Mouse (Mus musculus) urinary bladder, postnatal 4 days (tissue): ENCODE results near the gene Yy1.

Source experiments
- DNase-seq, 2 experiments: peaks; one replicate each; pipeline ENCODE4 v3.0.0; 2021 to 2022; ENCODE audit warnings: low spot score in 2 of 2

The Yy1 gene

DNA sequence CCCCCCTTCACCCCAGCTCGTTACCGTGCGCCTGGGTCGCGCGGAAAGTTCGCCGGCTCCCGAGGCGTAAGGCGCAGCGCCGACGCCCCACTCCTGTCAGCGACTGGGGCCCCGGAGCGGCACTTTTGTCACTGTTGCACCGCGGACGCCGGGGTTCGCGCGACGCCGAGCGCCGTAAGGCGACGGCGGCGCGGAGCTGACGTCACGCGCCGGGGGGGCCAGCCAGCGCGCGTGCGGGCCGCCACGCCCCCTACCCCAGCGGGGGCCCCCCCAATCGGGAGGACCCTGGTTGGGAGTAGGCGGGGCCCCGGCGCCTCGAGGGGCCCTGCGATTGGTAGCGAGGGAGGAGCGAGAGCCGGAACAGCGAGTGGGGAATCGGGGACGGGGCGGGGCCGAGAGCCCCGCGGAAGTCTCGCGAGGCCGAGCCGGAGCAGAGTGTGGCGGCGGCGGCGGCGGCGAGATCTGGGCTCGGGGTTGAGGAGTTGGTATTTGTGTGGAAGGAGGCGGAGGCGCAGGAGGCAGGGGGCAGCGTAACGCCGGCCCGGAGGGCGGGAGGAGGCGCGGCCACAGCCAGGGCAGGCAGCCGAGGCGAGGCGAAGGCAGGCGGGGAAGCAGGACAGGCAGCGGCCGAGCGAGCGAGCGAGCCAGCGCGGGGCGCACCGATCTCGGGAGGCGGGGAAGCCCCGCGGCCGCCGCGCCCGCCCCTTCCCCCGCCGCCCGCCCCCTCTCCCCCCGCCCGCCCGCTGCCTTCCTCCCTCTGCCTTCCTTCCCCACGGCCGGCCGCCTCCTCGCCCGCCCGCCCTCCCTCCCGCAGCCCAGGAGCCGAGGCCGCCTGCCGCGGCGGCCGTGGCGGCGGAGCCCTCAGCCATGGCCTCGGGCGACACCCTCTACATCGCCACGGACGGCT is at the start of gene Yy1:
Gene Yy1, plus strand, starts transcription at position 428 of the 907 bp plus-strand sequence.
- DNase-seq = peak; percentile 99 to 100

DNA sequence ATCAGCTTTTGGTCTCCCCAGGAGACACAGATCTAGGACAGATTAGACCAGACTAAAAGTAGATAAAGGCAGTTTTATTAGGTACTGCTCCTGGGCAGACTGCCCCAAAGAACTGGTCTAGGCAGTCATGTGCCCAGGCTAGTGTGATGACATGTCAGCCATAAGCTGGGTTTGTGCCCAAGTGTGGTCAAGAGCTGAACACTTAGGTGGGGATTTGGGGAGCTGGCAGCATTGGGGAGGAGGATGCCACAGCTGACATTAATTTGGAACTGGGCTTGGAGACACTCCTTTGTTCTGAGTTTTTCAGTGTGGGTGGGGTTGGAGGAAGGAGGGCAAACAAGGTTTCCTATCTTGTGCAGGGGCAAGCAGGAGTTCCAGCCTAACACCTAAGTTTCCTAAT is 46.8 kb upstream of the Yy1 start:
- no peak for DNase-seq

DNA sequence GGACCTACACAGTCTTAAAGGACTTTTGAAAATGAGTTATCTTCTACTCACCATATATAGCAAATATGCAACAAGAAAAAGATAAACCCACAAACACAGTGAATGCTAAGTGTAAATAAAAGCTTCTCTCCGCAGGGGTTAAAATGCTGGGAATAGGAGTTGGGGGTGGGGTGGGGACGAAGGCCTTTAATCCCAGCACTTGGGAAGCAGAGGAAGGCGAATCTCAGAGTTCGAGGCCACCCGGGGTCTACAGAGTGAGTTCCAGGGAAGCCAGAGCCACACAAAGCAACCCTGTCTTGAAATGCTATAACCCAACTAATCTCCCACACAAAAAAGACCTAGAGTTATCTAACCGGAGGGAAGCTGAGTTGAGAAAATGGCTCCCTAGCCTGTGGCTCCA is 43.8 kb upstream of the Yy1 start:
- peak; percentile 13 to 43 for DNase-seq

DNA sequence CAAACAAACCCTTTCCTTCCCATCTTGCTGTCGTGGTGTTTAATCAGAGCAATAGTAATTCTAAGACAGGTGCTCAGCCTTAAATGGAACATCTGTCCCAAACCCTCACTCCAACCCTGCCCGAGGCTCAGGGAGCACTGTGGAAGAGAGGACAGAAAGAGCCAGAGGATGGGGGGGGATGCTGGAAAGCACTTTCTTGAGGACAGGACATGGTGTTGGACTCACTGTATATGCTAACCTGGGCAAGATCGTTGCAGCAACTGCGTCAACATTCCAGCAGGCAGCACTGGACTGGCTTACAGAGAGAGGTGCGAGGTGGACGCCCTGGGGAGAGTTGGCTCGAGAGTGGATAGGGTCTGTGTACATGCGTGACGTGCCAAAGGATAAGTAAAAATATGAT is 43.3 kb upstream of the Yy1 start:
- peak in 1 of 2 experiments; percentile 13 for DNase-seq

DNA sequence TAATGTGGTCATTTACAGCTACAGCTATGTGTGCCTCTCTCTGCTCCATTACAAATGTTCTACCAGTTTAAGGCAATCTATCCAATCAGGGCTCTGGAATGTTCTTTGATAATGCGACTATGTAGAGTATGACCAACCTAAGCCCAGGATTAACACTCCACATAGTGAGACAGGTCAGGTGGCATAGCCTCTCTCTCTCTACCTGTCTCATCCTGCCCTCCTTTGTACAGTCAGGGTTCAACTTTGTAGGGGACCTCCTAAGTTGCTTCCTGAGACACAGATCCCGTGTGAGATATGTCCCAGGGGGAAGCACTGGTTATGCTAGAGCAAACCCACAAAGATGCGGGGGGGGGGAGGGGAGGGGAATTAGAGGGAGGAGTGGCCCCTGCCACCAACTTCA is 42.5 kb upstream of the Yy1 start:
- DNase-seq = peak in 1 of 2 experiments; percentile 12

DNA sequence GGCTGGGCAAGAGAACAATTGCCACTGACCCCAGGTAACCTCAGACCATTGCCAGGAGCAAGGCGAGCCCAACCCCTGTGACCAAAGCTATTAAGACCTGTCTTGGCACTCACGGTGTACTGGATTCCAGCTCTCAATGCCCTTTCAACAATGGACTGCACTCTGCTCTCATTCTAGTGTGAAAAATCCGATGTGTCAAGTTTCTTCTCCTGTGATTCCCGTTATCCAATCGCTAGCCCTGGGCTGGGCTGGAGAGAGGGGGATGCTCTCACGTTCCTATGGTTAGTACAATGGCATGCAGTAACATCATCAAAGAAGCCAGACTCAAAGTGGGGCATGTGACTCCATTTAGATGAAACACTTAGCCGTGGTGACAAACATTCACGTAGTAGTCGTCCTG is 41.0 kb upstream of the Yy1 start:
- no peak for DNase-seq

DNA sequence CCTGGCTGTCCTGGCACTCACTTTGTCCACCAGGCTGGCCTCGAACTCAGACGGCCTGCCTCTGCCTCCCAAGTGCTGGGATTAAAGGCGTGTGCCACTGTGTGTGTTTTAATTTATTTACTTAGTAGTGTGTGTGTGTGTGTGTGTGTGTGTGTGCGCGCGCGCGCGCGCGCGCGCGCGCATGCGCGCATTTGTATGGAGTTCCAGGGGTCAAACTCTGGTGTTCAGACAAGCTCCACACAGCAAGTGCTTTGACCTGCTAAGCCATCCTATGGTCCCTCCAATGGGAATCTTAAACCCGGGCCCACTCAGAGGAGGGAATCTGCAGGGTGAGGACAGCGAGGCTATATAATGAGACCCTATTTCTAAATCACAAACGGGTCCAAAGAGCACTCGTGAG is 37.6 kb upstream of the Yy1 start:
- no peak for DNase-seq

DNA sequence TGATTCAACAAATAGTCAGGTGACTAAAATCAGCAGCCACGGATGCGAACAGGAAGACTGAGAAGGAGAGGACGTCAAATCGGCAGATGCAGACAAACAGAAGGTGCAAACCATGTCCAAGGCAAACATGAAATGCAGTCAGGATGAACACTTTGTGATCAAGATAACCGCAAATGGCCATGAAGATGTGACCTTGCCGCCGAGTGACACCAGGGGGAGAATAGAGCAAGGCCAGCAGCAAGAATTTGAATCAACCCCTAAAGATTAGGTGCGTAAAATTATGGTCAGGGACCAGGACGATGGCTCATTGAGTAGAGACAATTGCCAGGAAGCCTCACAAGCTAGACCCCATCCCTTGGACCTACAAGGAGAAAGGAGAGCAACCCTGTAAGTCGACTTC is 36.2 kb upstream of the Yy1 start:
- no peak for DNase-seq

DNA sequence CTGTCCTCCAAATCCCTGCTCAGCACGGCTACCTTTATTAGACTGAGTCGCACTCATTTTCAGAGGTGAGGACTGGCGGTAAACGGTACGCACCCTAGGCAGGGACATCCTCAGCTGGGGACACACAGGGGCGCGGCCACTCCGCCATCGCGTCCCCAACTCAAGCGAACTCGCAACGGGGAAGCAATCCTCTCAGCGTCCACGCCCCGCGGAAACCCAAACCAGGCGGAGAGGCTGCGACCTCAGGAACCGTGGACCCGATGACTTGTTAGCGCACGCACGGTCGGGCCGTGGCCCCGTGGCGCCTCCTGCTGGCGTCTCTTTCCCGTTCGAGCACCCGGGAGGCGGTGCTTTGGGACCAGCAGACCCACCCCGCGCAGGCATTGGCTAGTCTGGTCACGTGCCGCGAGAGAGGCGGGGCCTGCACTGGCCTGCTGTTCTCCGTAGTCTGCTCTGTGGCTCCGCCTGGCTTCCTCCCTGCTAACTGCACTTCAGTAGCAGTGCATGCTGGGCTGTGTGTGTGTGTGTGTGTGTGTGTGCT is 35.0 kb upstream of the Yy1 start:
- peak; percentile 98 to 99 for DNase-seq

DNA sequence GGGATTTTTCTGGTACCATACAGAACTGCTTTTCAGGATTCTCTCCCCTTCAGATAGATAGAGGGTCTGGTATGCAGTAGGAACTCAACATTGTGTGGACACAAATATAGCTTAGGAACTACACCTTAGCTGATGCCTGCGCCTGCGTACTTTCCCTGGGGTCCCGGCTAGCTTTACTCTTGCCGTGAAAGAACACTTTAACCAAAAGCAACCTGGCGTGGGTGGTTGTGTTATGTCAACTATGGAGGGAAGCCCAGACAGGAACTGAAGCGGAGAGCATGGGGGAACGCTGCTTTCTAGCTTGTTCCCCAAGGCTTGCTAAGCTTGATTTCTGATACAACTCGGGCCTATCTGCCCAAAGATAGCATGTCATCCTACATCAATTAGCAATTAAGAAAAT is 34.5 kb upstream of the Yy1 start:
- no peak for DNase-seq

DNA sequence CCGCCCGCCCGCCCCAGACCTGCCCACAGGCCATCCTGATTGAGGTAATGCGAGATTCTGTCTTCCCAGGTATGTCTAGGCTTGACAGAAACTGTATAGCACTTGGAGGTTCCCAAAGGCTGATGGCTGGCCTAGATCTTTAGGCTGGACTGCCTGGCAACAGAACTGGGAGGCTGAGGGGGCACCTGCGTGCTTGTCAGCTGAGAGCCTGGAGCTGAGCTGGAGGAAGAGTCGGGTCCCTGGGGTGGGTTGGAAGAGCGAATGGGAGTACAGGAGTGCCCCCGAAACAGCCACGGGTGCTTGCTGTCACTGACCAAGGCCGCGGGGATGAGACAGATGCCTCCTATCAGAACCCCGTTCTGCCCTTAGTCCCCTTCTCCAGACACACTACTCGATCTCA is 34.1 kb upstream of the Yy1 start:
- DNase-seq = peak in 1 of 2 experiments; percentile 53

DNA sequence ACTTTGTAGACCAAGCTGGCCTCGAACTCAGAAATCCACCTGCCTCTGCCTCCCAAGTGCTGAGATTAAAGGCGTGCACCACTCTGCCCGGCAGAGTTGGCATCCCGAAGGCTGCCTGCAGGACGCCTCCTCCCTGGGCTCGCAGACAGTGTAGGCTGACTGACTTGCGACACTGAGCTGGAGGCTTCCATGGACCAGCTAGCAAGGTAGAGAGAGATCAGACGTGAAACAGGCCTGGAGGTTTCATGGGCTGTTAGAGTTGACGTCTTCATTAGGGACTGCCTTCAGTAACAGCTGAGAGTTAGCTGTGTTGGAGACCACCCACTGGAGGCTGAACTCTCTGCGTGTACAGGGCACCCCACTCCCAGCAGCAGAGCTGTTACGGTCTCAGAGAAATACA is 33.5 kb upstream of the Yy1 start:
- DNase-seq = peak in 1 of 2 experiments; percentile 51

DNA sequence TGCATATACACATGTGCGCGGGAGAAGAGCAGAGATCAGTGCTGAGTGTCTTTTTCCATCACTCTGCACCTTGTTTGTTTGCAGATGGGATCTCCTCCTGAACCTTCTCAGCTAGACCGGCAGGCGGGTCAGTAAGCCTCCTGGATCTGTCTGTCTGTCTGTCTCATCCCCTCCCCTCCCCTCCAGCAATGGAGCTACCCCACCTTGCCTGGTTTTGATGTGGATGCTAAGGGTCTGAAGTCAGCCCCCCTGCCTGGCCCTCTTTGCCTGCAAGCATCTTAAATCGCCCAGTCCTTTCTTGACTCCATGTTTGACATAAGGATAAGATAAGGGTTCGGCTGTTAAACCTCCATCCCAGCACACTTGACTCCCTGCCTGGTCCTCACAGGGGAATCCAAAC is 32.8 kb upstream of the Yy1 start:
- DNase-seq = peak in 1 of 2 experiments; percentile 46

DNA sequence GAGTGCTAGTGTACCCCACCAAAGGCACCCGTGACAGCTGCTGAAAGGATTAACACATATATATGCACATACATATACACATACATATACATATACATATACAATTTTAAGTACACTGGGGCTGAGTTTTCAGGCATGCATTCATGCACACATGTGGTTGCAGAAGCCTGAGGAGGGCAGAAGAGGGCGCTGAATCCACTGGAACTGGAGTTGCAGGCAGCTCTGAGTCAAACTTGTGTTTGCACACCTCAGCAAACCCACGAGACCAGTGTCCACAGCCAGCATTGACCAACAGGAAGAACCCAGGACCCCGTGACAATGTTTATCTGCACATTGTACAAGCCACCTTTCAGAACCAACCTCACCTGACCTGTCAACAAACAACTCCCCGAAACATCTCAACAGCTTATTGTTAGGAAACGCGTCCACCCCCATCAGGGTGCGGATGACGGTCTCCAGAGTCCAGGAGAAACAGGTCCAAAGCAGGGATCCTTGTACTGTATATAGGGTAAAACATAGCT is 32.2 kb upstream of the Yy1 start:
- DNase-seq = peak in 1 of 2 experiments; percentile 57

DNA sequence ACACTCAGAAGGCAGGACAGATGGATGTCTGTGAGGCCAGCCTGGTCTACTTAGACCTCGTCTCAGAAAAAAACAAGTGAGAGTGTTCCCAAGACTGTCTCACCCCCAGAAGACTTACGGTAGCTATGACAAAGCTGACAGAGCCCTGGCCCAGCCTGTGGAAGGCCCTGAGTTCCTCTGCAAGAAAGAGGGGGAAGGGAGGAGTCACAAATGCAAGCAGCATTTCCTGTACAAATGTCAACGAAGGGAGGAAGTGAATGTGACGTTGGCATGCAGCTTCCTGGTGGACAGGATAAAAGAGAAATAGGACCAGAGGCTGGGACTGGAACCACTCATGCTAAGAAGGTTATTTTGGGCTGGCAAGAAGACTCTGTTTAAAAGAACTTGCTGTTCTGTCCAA is 31.6 kb upstream of the Yy1 start:
- peak in 1 of 2 experiments; percentile 20 for DNase-seq

DNA sequence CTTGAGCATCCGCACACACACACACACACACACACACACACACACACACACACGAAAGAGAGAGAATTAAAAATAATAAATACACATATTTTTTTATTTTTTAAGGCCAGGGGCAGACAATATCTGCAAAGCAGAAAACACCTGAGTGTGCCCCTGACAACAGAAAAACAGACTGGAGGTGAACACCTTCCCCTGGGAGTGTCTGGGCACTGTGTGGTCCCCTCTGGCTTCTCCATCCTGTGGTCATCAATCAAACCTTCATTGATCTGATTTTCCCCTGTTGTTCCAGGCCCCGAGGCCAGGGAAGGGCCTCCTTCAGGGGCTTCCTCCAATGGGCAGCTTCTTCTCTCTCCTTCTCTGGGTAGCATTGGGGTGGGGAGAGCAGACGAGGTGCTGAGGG is 31.1 kb upstream of the Yy1 start:
- DNase-seq = peak in 1 of 2 experiments; percentile 40

DNA sequence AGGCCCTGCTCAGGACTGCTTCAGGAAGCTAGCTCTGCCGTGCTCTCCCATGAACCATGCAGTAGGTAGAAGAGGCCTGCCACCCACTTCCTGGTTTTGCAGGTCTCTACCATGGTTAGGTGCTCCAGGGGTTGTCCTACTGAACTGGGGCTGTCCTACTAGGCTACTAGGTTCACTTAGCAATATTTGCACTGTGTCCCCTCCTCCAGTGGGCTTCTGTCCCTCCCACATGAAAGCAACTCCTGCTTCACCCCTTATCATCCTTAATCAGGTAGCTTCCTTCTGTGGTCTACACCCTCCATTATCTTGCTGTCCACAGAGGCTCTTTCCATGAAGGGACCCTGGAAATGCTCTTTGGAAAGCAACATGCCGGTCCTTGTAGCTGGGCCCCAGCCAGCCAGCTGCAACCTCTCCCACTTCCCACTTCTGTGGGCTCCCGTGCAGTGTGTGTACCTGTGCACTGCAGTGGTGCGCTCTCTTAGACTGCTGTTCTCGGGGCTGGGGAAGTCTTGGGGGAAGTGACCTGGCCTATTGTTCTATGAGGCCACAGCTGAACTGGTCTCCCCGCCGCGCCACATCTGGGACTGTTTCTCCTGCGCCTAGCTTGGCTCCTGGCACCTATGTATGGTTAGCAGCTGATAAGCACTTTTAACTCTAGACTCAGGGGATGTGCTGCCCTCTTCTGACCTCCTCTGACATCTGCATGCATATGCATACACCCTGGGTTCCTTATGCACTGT is 29.5 kb upstream of the Yy1 start:
- DNase-seq = peak in 1 of 2 experiments; percentile 57

DNA sequence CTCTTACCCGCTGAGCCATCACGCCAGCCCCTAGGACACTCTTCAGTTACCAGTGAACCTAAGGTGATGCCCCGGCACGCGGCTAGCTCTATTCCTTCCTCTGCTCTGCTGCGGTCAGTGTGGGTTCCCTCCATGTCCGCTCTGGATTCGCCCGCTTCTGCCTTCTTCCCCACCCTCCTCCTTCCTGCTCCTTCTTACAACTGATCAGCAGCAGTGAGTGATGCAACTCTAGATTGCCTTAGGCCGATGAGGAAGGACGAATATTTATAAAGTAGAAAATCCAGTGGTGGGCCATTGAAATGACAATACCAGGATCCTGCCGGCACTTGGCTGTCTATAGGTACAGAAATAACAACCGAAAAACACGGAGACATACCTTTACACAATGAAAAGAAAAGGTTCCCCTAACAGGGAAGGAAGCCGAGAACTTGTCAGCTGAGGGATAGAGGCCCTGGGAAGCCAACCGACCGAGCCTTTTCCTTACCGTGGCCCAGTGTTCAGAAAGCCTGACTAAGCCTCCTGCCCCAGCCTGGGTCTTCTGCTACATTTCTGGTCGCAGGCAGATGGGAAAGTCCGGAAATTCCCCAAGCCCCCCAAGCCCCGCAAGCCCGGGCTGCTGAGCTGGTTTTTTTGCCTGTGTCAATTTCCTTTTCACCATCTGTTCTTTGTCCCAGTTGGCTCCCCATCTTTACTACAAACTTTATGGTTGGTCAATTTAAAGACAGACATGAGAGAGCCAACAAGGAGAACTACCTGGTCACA is 27.7 kb upstream of the Yy1 start:
- peak in 1 of 2 experiments; percentile 57 for DNase-seq

DNA sequence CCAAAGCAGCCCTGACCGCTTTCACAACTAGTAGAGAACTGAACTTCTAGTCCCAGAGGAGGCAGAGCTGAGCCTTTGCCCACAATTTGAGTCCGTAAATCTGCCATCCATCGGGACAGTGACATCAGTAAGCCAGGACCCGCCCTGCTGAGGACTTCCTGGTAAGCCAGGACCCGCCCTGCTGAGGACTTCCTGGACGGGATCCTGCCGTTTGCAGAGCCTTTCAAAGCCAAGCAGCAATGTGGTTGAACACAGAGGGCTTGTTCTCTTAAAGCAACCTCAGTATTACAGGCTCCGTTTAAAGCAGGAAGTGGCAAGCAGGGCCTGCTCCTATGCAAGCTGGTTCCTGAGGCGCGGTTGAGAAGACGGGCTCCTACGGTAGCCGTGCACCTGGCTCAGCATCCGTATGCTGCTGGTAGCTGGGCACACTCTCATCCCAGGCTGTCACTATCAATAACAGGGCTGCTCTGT is 27.0 kb upstream of the Yy1 start:
- peak; percentile 68 to 79 for DNase-seq

DNA sequence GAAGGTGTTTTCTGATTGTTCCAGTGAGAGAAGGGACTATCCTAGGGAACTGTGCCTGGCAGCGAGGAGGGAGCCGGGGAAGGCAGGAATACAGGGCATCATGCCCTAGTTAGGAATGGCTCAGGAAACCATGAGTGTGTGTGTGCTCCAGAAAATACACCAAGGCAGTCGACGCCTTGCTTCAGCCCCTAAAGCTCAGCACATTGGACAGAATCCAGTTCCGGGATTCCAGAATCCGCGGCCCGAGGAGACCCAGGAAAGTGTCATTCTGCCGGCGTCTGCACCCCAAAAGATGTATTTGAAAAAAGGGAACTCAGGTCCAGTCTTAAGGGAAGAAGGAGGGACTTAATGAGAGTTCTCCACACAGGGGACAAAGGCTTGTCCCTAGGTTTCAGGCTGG is 26.5 kb upstream of the Yy1 start:
- peak in 1 of 2 experiments; percentile 59 for DNase-seq

DNA sequence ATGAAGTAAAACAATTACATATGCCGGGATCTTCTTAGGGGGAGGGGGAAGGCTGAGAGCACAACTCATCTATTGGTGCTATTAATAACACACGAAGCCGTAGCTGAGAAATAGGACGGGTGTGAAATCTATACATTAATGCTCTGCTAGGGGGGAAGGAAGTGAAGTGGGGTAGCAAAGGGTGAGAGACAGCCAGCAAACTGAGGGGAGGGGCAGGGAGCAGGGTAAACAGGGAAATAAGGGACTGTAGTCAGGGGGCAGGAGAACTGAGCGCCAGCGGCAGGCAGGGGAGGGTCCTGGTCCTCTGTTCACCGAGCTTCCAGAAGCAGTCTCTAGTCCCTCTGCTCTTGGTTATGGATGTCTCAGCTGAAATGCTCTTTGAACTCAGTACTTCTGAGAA is 25.9 kb upstream of the Yy1 start:
- DNase-seq = peak in 1 of 2 experiments; percentile 38
